Mouse (Mus musculus): ENCODE results near the gene Adap2.
"Not testable (repeated sequence)": the region's sequence is repeated elsewhere in the genome, so short reads cannot be mapped to it uniquely, and the experiment has no call there.

Gene Adap2

GRCm38 (mm10) chr11:80161041-80161440 lies 7.1 kb downstream of the Adap2 start:
- DNase-seq (ENCODE audit: low spot score): no peak

GRCm38 (mm10) chr11:80163362-80164116 lies 9.6 kb downstream of the Adap2 start:
- DNase-seq (ENCODE audit: low spot score): no peak

- DNase-seq (ENCODE audit: low spot score): no peak
Measured at GRCm38 (mm10) chr11:80164224-80164623, 10.3 kb downstream of the Adap2 start.

- DNase-seq (ENCODE audit: low spot score): no peak
Measured at GRCm38 (mm10) chr11:80168121-80168520, 14.2 kb downstream of the Adap2 start.

DNA sequence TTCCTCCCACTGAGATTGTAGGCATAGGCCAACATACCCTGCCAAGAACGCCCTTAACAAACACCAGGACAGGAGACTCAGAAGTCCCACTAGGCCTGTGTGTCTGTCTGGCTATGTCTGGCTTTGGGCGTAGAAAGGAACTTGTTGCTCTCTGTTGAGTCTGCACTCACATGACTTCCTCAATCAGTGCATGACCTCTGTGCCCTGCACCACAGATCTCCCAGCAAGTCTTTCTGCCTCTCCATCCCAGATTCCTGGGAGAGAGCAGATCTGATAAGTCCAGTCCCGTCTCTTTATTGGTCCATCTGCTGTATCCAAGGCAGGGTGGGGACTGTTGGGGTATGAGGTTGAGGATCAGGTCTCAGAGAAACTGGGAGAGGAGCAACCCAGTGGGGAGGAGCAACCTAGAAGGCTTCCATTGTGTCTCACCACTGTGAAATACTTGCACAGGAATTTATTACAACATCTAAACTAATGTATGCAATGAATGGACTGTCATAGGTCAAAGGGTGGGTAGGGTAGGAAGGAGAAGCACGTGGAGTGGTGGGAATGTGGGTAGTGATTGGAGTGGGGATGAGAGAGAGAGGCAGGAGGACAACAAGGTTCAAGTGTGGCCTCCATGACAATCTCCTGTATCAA lies 14.8 kb downstream of the Adap2 start:
- DNase-seq (ENCODE audit: low spot score): no peak

- DNase-seq (ENCODE audit: low spot score): no peak
Measured at GRCm38 (mm10) chr11:80169629-80170028, 15.7 kb downstream of the Adap2 start.

DNA sequence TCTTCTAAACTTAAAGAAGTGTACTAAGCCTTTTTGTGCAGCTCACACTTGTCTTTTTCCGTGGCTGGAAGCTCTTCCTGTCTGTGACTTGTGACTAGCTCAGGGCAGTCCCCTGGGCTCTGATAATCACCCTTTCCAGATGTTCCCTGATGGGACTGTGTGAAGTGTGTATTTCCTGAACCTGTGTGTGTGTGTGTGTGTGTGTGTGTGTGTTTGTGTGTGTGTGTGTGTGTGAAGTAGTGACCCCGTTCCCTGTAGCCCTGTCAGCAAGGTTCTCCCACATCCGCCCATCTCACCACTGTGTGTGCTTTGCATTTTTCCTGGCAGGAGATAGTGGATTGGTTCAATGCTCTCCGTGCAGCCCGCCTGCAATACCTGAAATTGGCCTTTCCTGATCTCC lies 16.4 kb downstream of the Adap2 start:
- no peak for DNase-seq (ENCODE audit: low spot score)

- no peak for DNase-seq (ENCODE audit: low spot score)
Measured at GRCm38 (mm10) chr11:80171884-80172283, 18.0 kb downstream of the Adap2 start.

DNA sequence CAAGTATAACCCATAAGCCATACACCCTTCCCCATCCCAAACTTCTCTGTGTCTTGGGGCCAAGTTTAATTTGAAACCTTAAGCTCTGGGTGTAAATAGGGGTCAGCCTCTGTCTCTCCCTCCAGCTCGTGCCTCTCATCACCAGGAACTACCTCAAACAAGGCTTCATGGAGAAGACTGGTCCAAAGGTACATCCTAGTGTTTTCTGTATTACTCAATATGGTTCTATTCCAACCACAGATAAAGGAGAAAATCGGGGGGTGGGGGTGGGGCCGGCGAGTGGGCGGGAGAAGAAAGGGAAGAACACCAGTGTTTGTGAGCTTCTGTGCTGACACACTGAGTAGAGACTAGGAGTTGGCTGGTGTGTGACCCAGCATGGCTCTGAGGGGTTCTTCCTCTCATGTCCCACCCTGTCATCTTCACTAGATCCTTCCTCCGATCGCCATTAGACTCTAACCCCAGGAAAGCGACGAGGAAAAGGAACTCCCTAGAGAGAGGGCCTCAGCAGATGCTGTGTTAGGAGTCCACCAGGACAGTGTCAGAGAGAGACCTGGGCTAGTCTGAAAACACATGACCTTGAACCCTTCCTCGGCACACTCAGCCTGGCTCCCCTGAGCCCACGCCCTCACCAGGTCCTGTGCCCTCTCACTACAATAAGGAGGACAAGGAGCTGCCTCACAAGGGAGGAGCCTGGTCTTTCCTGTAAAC lies 20.2 kb downstream of the Adap2 start:
- DNase-seq (ENCODE audit: low spot score): no peak

GRCm38 (mm10) chr11:80176911-80177895 lies 23.3 kb downstream of the Adap2 start:
- DNase-seq (ENCODE audit: low spot score): no peak

- no peak for DNase-seq (ENCODE audit: low spot score)
Measured at GRCm38 (mm10) chr11:80178316-80178715, 24.4 kb downstream of the Adap2 start.

DNA sequence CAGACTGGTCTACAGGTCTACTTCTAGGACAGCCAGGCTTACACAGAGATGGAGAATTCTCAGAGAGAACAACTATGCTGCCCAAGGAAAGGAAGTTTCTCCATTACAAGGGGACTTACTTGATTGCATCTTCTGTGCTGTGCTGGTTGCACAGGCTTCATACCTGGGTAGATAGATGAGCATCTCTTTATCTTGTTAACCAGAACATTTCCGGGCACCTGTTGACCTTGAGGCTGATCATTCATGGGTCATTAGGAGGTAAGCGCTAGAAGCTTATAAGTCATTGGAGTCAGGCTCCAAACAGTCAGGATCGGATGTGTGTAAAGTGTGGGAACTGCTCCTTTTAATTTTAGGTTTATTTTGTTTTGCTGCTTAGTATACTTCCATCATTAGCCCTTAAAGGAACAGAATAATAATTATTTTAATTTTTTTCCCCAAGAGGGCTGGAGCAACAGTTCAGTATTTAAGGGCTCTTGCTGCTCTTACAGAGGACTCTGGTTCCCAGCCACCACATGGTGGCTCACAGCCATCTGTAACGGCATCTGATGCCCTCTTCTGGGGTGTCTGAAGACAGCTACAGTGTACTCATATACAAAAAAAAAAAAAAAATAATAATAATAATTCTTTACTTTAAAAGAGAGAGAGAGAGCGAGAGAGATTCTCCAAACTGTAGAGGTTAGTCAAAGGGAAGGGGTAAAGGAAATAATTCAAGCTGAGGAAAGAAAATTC lies 27.3 kb downstream of the Adap2 start:
- DNase-seq (ENCODE audit: low spot score): no peak

- DNase-seq (ENCODE audit: low spot score): not testable (repeated sequence)
Measured at GRCm38 (mm10) chr11:80183054-80183704, 29.3 kb downstream of the Adap2 start.

GRCm38 (mm10) chr11:80183705-80184255 lies 29.9 kb downstream of the Adap2 start, which contains the start of gene Rnf135:
TSS of gene Rnf135 (plus strand) at chr11:80183851.
- DNase-seq (ENCODE audit: low spot score): peak; percentile 78

- no peak for DNase-seq (ENCODE audit: low spot score)
Measured at GRCm38 (mm10) chr11:80184531-80185071, 30.7 kb downstream of the Adap2 start.

GRCm38 (mm10) chr11:80185441-80185976 lies 31.6 kb downstream of the Adap2 start:
- not testable (repeated sequence) for DNase-seq (ENCODE audit: low spot score)

GRCm38 (mm10) chr11:80190280-80190679 lies 36.4 kb downstream of the Adap2 start:
- DNase-seq (ENCODE audit: low spot score): no peak

- no peak for DNase-seq (ENCODE audit: low spot score)
Measured at GRCm38 (mm10) chr11:80193827-80194226, 39.9 kb downstream of the Adap2 start.

DNA sequence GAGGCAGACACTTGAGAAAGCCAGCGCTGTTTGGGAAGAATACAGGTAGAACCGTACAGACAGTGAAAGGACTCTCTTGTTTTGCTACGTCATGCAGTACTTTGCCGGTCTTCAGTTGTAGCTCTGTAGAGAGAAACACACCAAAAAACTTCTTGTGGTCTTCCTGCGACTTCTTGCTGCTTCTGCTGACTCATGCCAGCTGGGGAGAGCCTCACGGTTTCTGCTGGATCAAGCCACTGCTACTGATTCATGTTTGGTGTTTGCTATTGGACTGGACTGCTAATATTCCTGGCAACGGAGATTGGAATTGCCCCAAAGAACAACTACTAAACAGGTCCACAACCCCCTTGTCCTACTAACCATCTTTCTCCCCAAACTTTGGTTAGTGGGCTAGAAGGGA lies 42.4 kb downstream of the Adap2 start:
- DNase-seq (ENCODE audit: low spot score): no peak

- no peak for DNase-seq (ENCODE audit: low spot score)
Measured at GRCm38 (mm10) chr11:80199316-80199715, 45.4 kb downstream of the Adap2 start.

Measured in embryo, embryonic 10 days (tissue).